Comparison of ENCODE assay signal across 19 mouse cellular contexts in genomic region chr9:66270038-66270437, GRCm38 (mm10).
DNase-seq lines count a peak whose midpoint lies in the region; TF ChIP-seq lines count a peak whose summit lies in the region.
"Had no signal": no experiment of that assay in that cellular context is flagged by ENCODE, and none has a peak within 500 bp of the region (broad histone marks: within the 10 kb centered on the region; RNA-seq: fewer than 3 reads in every experiment).

No protein-coding gene starts in this region.

- no peak overlapping the region for H3K27ac ChIP-seq in heart, embryonic 10.5 days
- 0 out of 2 replicates have a peak overlapping the region, but pooled peaks have one; percentile 39 for H3K27ac ChIP-seq in small intestine, adult 2 months (ENCODE audit: insufficient read depth, low read depth, low read length)
- H3K27ac ChIP-seq: embryonic facial prominence, embryonic 10.5 days; hindbrain, postnatal 0 days; layer of hippocampus, adult 2 months; left cerebral cortex, adult 2 months; liver, embryonic 14.5 days had no signal

- peaks cover 20% of the 10 kb centered on the region for H3K4me1 ChIP-seq in heart, embryonic 10.5 days
- H3K4me1 ChIP-seq in lung, adult 2 months (ENCODE audit: control insufficient read depth, insufficient read depth, low read length): 0 out of 2 replicates have a peak, but pooled peaks cover 4% of the 10 kb centered on the region
- H3K4me1 ChIP-seq in small intestine, adult 2 months (ENCODE audit: control insufficient read depth, insufficient read depth, insufficient read length, low read length): peaks cover 33% of the 10 kb centered on the region

- H3K9me3 ChIP-seq in heart, embryonic 10.5 days: no peaks in the 10 kb centered on the region
- H3K9me3 ChIP-seq: embryonic facial prominence, embryonic 10.5 days had no signal

- peak; percentile 26 for DNase-seq in adrenal gland, adult 2 months
- DNase-seq in adrenal gland, postnatal 4 days (ENCODE audit: low spot score in 2 of 2): no peak
- DNase-seq in heart, adult 9 months (ENCODE audit: low spot score in 2 of 2): peak; percentile 41 to 49
- no peak for DNase-seq in heart, embryonic 10.5 days (ENCODE audit: low spot score)
- peak; percentile 9 for DNase-seq in lung, postnatal 36 days
- DNase-seq in lung, adult 2 months: no peak
- no peak for DNase-seq in natural killer cell, adult 2 months (ENCODE audit: low spot score in 2 of 2)
- DNase-seq: cerebellum, adult 11-12 months; lung, postnatal 14 days; spleen, adult 18-20 months; thymus, postnatal 25 days had no signal

- H3K27me3 ChIP-seq in heart, embryonic 10.5 days (ENCODE audit: insufficient read depth, poor library complexity, severe bottlenecking): peaks cover 9% of the 10 kb centered on the region; the same call in 1 of the 2 replicates
- no peaks in the 10 kb centered on the region for H3K27me3 ChIP-seq in small intestine, adult 2 months (ENCODE audit: control insufficient read depth, insufficient read depth, low read length)
- H3K27me3 ChIP-seq: Patski had no signal

- H3K4me3 ChIP-seq in heart, embryonic 10.5 days: no peak overlapping the region
- no peak overlapping the region for H3K4me3 ChIP-seq in lung, adult 2 months (replicated peaks; ENCODE audit: extremely low read depth, low read depth, low read length)
- H3K4me3 ChIP-seq in small intestine, adult 2 months (ENCODE audit: low read depth, low read length): no peak overlapping the region
- H3K4me3 ChIP-seq: embryonic facial prominence, embryonic 10.5 days; erythroblast, embryonic 14.5 days; layer of hippocampus, adult 2 months; left cerebral cortex, adult 2 months had no signal

- TF ChIP-seq POLR2A in lung, adult 2 months (IDR thresholded peaks at IDR 0.05; ENCODE audit: borderline replicate concordance, extremely low read depth, low read depth, low read length): no peak
- TF ChIP-seq POLR2A in small intestine, adult 2 months (IDR thresholded peaks at IDR 0.05; ENCODE audit: low read depth, low read length): no peak

- WGBS in heart, embryonic 10.5 days: 80% methylated on average over 4 of the region's 4 CpGs
- 58% methylated on average over 4 of the region's 4 CpGs for WGBS in lung, adult 2 months
- WGBS in small intestine, adult 2 months: 52% methylated on average over 4 of the region's 4 CpGs

- H3K36me3 ChIP-seq in heart, embryonic 10.5 days: no peaks in the 10 kb centered on the region
- peaks cover 11% of the 10 kb centered on the region for H3K36me3 ChIP-seq in small intestine, adult 2 months (ENCODE audit: control insufficient read depth, insufficient read depth, low read length)
- H3K36me3 ChIP-seq: embryonic facial prominence, embryonic 10.5 days had no signal

- TF ChIP-seq CTCF in lung, adult 2 months (IDR thresholded peaks at IDR 0.05; ENCODE audit: insufficient read depth, low read length): no peak
- TF ChIP-seq CTCF in small intestine, adult 2 months (IDR thresholded peaks at IDR 0.05; ENCODE audit: extremely low read depth, insufficient read length, insufficient replicate concordance, low read depth, low read length): no peak

Comparison
In these comparisons a context has a peak if more than half of its experiments do, and no peak if none do; other contexts are left out.
1. DNase-seq: peak in adrenal gland, adult 2 months (single experiment), heart, adult 9 months (2 of 2) and lung, postnatal 36 days (single experiment); none in adrenal gland, postnatal 4 days (0 of 2), heart, embryonic 10.5 days (single experiment), lung, adult 2 months (single experiment) and natural killer cell, adult 2 months (0 of 2).